Mouse (Mus musculus): ENCODE measurements around the gene Rps25.
"Not testable (repeated sequence)": the region's sequence is repeated elsewhere in the genome, so short reads cannot be mapped to it uniquely, and the experiment has no call there.

Rps25 gene

DNA sequence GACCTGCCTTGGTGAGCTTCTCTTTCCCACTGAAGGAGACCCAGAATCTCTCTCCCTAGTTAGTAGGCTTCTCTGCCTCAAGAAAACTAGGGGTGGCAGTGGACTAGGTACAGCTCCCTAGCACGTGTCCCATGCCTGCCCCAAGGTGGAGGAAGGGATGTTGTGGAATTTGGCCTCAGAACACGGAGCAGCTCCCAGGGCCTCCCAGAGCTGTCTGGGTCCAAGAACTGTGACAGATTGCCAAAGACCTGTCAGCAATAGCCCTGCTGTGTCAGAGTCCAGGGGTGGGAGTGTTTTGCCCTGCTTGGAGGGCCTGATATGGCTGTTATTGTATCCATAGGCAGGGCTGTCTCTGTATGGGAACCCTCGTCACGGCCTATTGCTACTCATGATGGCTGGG, 5.9 kb upstream of the Rps25 start:
- no peak for DNase-seq (ENCODE audit: low read depth, low spot score)

DNA sequence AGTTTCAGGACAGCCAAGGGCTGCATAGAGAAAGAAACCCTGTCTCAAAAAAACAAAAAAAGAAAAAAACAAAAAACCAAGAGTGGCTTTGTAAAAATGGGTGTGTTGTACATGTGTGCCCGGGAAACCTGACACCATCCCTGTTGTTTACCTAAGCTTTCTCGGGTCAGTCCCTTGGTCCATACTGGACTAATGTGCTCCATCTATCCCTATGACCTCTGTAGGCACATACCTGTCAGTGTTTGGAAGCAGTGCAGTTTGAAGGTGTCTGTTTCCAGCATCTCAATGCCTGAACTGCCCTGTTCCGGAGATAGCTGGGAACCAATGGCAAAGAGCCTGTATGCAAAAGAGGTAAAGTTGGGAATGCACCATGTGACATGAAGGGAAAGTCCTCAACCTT, 1.9 kb upstream of the Rps25 start:
- DNase-seq (ENCODE audit: low read depth, low spot score) = no peak

DNA sequence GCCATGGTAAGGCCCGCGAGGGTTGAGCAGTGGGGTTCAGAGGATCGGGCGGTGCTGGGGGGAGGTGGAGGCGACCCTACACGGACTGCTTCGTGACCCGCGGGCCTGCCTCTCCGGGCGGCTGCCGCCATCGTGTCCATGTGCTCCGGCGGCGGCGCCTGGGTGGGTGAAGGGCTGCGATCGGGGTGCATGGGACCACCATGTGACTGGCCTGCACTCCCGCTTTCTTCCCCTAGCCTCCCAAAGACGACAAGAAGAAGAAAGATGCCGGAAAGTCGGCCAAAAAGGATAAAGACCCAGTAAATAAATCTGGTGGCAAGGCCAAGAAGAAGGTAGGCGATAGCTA, 786 bp downstream of the Rps25 start:
- peak; percentile 28 for DNase-seq (ENCODE audit: low read depth, low spot score)

DNA sequence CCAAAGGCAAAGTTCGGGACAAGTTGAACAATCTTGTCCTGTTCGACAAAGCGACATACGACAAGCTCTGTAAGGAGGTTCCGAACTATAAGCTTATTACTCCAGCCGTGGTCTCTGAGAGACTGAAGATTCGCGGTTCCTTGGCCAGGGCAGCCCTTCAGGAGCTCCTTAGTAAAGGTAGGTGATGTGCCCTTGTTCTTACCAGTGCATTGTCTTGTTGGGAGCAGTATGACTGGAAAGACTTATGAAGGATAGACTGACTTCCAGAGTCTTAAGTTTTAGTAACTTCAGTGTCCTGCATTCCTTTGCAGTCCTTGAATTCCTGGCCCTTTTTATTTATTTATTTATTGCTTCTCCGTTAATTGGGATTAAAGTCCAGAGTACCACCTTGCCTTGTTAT, 1.8 kb downstream of the Rps25 start:
- DNase-seq (ENCODE audit: low read depth, low spot score) = not testable (repeated sequence)

DNA sequence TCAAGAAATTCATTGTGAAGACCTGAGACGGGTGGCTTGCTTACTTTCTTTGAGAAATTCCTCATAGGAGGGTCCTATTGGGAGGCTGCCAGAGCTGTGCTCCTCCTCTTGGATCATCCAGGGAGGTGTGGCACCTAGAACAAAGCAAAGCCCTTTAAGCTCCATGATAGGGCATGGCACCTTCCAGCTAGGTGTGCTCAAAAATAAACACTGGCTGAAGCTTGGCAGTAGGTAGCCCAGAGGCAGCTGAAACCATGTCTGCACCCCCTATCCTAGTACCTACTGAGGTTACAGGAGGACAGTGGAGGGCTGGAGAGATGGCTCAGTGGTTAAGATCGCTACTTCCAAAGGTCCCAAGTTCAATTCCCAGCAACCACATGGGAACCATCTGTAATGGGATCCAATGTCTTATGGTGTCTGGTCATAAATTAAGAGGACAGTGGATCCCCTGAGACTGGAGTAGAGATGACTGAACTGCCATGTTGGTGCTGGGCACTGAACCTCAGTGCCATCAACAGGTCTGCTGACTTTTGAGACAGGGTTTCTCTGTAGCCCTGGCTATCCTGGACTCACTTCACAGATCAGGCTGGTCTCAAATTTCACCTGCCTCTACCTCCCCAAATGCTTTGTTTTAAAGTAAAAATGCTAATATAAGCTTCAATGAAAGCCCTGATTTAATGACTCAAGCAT, 3.9 kb downstream of the Rps25 start:
- no peak for DNase-seq (ENCODE audit: low read depth, low spot score)

DNA sequence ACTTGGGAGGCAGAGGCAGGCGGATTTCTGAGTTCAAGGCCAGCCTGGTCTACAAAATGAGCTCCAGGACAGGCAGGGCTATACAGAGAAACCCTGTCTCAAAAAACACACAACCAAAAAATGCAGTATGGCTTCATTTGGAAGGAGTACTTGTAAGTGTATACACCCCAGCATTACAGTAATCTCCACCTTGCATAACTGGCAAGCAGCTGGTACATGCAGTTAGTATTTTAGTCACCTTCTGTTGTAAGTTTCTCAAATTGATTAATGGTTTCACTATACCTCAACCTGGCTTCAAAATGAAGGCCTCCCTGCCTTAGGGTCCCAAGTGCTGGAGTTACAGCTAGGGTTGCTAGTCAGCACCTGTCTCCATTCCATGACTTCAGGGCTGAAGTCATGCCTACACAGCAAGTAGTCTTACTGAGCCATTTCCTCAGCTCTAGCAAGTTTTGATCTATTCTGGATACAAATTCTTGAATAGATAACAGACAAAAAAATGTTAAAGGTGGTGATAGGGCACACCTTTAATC, 4.7 kb downstream of the Rps25 start:
- DNase-seq (ENCODE audit: low read depth, low spot score) = no peak

DNA sequence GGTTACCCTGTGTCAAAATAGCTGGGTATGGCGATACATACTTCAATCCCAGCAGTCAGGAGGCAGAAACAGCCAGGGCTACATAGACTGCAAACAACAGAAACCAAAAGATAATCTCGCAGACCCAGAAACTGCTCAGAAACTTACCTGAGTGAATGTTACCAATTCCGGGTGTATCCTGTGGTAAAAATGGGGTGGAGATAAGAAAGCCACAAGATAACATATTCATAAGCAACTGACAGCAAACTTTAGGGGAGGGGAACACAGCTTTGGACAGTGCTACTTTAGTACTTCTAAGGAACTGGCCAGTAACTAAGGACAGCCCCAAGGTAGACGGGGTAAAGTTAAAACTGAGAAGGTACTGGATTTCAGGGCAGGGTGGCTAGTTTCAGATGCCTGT, 5.4 kb downstream of the Rps25 start:
- no peak for DNase-seq (ENCODE audit: low read depth, low spot score)

DNA sequence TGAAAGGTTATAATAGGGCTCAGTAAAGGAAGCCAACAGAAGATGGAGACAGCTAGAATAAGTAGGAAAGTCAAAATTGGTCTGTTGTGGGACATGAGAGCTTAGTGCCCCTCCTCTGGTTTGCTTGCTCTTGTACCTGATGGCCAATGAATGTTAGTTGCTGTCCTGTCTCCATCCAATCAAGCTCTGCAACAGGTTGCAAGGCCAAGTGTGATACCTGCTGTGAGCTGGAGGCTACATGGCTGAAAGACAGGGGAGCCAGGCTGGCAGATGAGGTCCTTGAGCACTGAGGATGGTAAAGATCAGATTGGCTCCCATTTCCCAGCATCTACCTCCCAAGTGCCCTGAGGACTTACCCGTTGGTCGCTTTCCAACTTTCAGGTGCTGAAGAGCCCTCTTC, 5.8 kb downstream of the Rps25 start:
- DNase-seq (ENCODE audit: low read depth, low spot score) = no peak

DNA sequence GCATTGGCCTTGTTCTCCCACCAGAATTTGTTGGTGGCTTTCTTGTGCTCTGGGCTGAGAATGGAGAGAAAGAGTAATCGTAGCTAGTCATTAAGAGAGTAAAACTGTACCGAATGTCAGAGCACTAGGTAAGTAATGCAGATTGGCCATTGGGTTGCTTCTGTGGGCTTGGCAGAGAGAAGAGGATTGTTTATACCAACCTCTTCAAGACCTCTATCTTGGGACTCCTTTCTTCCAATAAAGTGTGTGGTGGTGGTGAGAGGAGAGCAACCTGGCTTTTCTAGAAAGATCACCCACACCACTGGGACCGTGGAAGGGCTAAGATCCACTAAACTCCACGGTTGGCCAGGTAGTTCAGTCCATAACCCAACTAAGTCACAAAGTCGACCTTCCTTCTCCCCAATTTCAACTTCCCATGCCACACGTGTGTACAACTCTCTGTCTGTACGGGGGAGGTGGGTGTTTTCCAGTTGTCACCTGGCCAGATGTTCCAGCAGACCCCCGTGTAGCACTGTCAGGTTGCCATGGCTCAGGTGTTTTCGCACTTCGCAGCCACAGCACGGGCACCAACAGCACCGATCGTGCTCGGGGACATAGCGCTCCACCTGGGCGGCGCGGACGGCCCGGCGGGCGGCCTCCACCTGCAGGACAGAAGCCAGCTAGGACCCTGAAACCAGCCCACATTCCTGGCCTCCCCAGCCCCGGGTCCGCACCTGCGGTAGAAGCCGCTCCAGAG, 10.4 kb downstream of the Rps25 start:
- DNase-seq (ENCODE audit: low read depth, low spot score) = no peak

DNA sequence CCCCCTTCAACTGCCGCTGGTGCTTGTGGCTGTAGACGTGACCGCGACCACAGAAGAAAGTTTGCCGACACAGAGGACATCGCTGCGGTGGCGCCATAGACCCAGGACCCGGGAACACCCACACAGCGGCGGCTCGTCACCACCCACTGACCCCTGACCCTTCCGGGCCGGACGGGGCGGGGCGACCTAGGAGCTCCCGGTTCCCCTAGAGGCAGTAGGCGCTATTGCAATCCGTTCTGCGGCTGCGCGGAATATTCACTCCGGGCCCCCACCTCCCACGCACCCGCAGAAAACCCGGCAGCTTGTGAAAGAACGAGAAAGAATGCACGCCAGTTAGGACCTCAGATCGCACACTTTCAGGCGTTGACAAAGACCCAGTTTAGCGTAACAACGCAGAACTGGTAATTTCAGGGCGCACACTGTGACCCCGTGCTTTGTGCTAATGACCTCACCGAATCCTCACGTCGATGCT, 11.0 kb downstream of the Rps25 start:
- peak; percentile 74 for DNase-seq (ENCODE audit: low read depth, low spot score)

DNA sequence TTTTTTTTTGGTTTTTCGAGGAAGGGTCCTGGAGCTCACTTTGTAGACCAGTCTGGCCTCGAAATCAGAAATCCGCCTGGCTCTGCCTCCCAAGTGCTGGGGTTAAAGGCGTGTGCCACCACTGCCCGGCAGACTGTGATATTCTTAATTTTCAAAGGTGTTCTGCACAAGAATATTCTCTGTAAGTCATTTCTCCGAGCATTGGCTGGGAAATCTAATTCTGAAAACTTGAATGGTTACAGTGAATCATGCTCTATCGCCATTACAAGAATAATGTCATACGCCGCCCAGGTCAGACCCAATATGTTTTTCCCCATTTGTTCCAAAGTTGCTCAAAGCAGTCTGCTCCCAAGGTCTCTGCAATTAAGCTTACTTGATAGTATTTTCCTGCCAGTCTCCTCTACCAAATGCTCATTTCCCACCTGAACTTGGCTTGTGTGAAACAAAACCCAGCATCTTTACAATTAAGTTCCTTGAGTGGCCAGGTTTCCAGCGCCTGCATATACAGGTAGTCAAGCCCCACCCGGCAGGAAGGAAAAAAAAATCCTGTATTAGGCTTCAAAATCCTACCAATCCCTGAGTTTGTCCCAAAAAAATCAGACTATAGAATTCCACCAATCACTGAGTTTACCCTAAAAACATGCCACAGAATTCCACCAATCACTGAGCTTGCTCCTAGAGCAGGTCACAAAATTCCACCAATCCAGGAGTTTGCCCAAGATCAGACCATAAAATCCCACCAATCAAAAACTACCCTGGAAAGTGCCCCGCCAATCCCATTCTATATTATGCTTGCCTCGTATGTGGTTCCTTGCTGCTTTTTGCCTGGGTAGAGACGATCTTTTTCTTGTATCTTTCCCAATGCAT, 11.8 kb downstream of the Rps25 start, which contains the start of gene Ccdc84:
Ccdc84 (minus strand) TSS at position 51 of the 867 bp plus-strand sequence.
- no peak for DNase-seq (ENCODE audit: low read depth, low spot score)

DNA sequence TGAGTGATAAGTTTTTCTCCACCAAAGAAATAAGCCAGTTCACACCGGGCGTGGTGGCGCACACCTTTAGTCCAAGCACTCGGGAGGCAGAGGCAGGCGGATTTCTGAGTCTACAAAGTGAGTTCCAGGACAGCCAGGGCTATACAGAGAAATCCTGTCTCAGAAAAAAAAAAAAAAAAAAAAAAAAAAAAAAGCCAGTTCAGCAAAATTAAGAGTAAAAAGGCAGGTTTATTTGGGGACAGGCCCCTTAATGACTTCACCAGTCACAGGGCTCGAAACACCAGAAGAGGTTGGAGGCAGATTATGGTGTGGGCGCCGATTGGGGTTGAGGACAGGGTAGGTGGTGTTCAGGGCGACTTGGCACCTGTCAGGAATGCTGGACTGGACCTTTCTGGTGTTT, 12.8 kb downstream of the Rps25 start:
- not testable (repeated sequence) for DNase-seq (ENCODE audit: low read depth, low spot score)

DNA sequence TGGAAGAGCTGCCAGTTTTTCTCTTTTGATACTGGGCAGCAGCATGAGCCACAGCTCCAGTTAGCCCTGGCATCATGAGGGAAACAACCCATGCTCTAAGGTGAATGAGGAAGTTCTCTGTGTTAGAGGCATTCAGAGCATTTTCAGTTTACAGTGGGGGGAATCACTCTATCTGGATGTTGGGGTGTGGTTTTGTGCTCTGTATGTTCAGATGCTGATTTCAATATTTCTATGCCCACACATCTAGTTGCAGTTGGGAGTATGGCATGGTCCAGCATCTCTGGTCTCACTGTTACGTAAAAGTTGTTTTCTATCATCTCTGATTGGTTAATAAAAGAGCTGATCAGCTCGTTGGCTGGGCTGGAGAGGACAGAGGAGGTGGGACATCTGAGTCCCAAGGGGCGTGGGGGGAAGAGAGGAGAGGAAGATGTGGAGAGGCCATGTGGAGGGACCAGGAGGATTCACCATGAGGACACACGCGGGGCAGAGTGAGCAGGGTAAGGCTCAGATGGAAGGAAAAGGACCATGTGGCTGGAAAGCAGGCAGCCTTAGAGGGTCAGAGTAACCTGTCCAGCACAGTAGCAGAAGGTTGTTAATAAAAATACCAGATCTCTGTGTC, 13.4 kb downstream of the Rps25 start:
- no peak for DNase-seq (ENCODE audit: low read depth, low spot score)

DNA sequence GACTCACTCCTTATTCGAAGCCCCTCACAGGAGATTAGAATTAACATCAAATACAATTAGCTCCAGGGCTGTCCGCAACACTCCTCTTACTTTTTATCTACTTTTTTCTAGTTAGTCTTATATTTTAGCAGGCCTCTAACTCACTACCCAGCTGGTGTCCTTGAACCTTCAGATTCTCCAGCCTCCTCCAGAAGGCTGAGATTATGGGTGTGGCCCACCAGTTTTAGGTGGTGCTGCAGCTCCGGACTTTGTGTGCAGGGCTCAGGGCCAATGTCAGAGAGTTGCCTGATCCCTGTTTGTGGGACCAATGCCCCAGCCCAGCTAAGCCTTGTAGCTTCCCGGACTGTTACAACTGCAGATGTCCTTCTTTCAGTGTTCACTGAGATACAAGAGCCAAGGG, 16.6 kb downstream of the Rps25 start:
- no peak for DNase-seq (ENCODE audit: low read depth, low spot score)

DNA sequence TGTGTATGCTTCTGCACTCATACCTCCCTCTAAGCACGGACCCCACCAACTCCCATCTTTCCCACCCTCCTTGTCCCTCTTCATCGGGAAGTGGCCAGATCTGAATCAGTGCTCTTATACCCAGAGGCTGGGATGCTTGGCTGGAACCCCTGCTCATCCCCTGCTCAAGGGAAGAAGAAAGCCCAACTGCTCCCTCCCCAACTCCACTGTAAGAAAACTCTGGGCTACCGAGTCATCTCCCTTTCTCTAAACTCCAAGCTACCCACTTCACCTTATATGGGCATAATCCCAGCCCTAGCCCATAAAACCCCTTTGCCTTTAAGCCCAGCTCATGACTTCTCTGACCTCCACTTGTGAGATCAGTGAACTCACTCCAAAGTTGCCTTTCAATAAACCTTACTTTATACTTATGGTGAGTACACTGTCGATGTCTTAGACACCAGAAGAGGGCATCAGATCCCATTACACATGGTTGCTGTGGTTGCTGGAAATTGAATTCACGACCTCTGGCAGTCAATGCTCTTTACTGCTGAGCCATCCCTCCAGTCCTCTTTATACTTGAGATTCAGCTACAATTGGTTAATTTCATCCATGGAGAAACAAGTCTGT, 25.7 kb downstream of the Rps25 start:
- no peak for DNase-seq (ENCODE audit: low read depth, low spot score)

DNA sequence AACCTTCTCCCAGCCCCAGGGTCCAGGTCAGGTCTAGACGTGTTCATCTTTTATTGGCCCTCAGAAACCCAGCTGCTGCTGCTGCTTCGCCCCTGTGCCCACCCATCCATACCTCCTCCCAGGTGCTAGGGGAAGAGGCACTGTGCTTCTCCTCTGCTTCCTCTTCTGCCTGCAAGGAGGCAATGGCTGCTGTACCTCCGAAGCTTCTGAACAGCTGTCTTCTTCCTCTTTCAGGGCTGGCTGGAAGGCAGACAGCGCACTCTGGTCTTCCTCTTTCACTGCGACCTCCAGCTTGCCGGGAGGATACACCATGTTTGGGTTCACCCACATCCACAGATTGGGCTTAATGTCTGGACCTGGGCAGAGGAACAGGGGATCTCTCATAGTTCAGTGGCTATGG, 28.8 kb downstream of the Rps25 start:
- no peak for DNase-seq (ENCODE audit: low read depth, low spot score)

DNA sequence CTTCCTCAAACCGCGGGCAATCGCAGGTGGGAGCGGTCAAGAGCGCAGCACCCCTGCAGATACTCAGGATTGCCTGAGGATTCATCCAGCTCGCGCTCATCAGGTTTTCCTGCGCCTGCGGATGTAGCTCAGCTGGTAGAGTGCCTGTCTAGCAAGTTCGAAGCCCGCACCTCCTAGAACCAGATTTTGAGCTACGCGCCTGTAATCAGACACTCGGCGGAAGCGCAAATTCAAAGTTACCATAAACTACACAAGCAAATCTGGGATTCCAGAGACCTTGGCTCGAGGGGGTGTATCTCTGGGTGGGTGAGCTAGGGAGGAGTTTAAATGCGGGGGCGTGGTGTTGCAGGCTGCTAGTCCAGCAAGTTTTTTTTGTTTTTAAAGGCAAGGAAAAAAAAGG, 34.0 kb downstream of the Rps25 start, which contains the start of gene Foxr1:
Foxr1 (minus strand) TSS at position 176 of the 400 bp plus-strand sequence.
- no peak for DNase-seq (ENCODE audit: low read depth, low spot score)

DNA sequence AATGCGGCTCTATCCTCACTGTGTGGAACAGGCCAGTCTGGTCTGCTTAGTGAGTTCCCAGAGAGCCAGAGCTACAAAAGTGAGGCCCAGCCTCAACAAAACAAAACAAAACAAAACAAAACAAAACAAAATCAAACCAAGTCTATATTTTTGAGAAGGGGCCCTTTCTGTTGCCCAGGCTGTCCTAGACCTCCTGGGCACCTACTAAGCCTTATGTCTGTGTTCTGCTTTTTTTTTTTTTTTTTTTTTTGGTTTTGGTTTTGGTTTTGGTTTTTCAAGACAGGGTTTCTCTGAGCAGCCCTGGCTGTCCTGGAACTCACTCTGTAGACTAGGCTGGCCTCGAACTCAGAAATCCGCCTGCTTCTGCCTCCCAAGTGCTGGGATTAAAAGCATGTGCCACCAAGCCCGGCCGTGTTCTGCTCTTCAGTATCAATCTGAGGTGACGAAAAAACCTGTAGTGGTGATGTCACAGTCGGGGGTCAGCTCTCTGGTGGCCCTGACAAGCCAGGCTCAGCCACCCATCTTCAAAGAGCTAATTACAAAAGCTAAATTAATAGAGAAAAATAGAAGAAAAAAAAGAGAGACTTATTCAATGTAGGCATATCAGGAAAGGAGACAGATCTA, 37.6 kb downstream of the Rps25 start:
- not testable (repeated sequence) for DNase-seq (ENCODE audit: low read depth, low spot score)

DNA sequence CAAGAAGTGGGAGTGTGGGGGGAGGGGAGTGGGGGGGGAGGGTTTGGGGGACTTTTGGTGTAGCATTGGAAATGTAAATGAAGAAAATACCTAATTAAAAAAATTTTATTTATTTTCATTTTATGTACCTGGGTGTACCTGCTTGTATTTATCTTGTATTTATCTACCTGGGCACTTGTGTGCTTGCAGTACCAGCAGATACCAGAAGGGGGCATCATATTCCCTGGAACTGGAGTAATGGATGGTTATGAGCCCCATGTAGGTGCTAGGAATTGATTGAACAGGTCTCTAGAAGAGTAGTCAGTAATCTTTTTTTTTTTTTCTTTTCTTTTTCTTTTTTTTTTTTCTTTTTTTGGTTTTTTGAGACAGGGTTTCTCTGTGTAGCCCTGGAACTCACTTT, 43.4 kb downstream of the Rps25 start:
- DNase-seq (ENCODE audit: low read depth, low spot score) = no peak

DNA sequence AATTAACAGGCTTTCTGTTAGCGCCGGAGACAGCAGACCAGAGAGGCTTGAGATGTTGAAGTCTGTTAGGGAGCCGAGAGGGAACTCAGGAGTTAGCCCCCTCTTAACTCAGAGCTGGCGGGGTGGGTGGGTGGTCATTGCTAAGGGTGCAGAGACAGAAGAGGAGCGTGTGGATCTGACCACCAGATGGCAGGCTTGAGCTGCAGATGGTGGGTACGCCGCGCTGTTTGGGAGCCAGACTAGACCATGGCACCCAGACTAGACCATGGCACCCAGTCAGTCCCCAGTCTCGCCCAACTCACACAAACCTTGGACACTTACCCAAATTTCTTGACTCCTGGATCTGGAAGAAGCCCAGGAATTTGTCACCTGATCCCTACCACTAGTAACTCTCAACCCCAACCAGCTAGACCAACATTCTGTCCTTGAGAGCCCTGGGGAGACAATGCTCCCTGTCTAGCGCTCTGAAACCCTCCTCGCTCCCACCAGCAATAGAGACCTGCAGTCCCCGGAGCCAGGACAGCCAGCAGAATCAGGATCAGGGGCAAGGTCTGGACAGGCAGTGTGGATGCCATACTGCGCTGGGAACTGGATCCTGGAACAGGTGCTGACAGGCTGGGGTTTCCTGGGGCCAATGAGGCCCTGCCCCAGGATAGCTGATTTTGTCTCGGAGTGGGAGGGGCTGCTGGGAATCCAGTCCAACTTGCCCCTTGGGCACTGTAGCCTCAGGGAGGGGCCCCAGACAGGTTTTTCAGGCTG, 47.4 kb downstream of the Rps25 start:
- peak; percentile 51 for DNase-seq (ENCODE audit: low read depth, low spot score)
